Mouse (Mus musculus): ENCODE results near the gene Dyrk4.

- TF ChIP-seq CTCF (IDR thresholded peaks at IDR 0.05), result no peak
- no peak for TF ChIP-seq EP300 (IDR thresholded peaks at IDR 0.05; ENCODE audit: insufficient read depth, low read depth, low read length)
Measured at GRCm38 (mm10) chr6:126932896-126933295, 11.3 kb upstream of the Dyrk4 start.
